Mouse (Mus musculus) MEL (cell line): ENCODE results near the gene Pafah1b1. TPM values are rescaled to one million over a fixed set of nuclear protein-coding genes. Genes with fewer than 3 reads are reported as not detected.

Experiments used
- DNase-seq: peaks from one replicate; pipeline ENCODE4 v3.0.0; 2011; ENCODE audit warnings: low read depth, low spot score
- H3K27ac ChIP-seq: 2 replicates; pipeline ENCODE4 v1.5.1; 2012; ENCODE audit warnings: low read depth, mild to moderate bottlenecking, control low read depth, low read length, moderate library complexity; ENCODE audit not compliant: control insufficient read depth
- H3K27me3 ChIP-seq, 2 experiments: fragments of 150-350 bp in 1 of 2; sonication (generic) in 1 of 2; 2 replicates each; pipeline ENCODE4 v1.6.1; 2012; ENCODE audit warnings: low read length in 2 of 2, mild to moderate bottlenecking in 2 of 2, improper control_type of control experiment in 1 of 2, moderate library complexity in 1 of 2; ENCODE audit not compliant: insufficient read depth in 2 of 2, control insufficient read depth in 1 of 2
- H3K36me3 ChIP-seq, 2 experiments: 2 replicates each; pipeline ENCODE4 v1.6.1; 2012 to 2014; ENCODE audit warnings: low read length in 2 of 2, improper control_type of control experiment in 1 of 2, inconsistent platforms in 1 of 2, mild to moderate bottlenecking in 1 of 2; ENCODE audit not compliant: insufficient read depth in 2 of 2, control insufficient read depth in 1 of 2
- H3K4me1 ChIP-seq, 2 experiments: fragments of 150-350 bp in 1 of 2; sonication (generic) in 1 of 2; 2 replicates each; pipeline ENCODE4 v1.6.1; 2012; ENCODE audit warnings: low read length in 2 of 2, improper control_type of control experiment in 1 of 2, mild to moderate bottlenecking in 1 of 2; ENCODE audit not compliant: insufficient read depth in 2 of 2, control insufficient read depth in 1 of 2
- H3K4me3 ChIP-seq, 2 experiments: fragments of 150-350 bp in 1 of 2; sonication (generic) in 1 of 2; 2 replicates each; pipeline ENCODE4 v1.5.1; 2012; ENCODE audit warnings: low read depth in 2 of 2, low read length in 2 of 2, mild to moderate bottlenecking in 2 of 2, moderate library complexity in 2 of 2, control low read depth in 1 of 2, improper control_type of control experiment in 1 of 2; ENCODE audit not compliant: control insufficient read depth in 1 of 2, insufficient read depth in 1 of 2
- H3K79me2 ChIP-seq: 2 replicates; pipeline ENCODE4 v1.6.1; 2012; ENCODE audit warnings: mild to moderate bottlenecking, low read length, moderate library complexity; ENCODE audit not compliant: control insufficient read depth, poor library complexity, insufficient read depth
- H3K9ac ChIP-seq: 2 replicates; pipeline ENCODE4 v1.6.1; 2012; ENCODE audit warnings: low read depth, mild to moderate bottlenecking, control low read depth, low read length, moderate library complexity; ENCODE audit not compliant: control insufficient read depth, poor library complexity, severe bottlenecking
- H3K9me3 ChIP-seq: fragments of 150-350 bp; sonication (generic); replicated peaks from 2 replicates; pipeline ENCODE4 v1.6.1; 2012; ENCODE audit warnings: mild to moderate bottlenecking, low read length, improper control_type of control experiment, moderate library complexity; ENCODE audit not compliant: insufficient read depth
- BHLHE40 ChIP-seq: IDR thresholded peaks from 2 replicates; pipeline ENCODE4 v1.6.1; 2012; ENCODE audit warnings: low read depth, mild to moderate bottlenecking, inconsistent platforms, low read length, improper control_type of control experiment, borderline replicate concordance
- EP300 ChIP-seq, 2 experiments: IDR thresholded peaks; 2 replicates each; pipeline ENCODE4 v1.6.1; 2011; ENCODE audit warnings: improper control_type of control experiment in 2 of 2, low read length in 2 of 2, low read depth in 1 of 2, mild to moderate bottlenecking in 1 of 2
- GABPA ChIP-seq: IDR thresholded peaks from 2 replicates; pipeline ENCODE4 v1.6.1; 2012; ENCODE audit warnings: low read depth, mild to moderate bottlenecking, inconsistent platforms, low read length, improper control_type of control experiment, moderate library complexity
- JUND ChIP-seq: IDR thresholded peaks from 2 replicates; pipeline ENCODE4 v1.6.1; 2011; ENCODE audit warnings: low read depth, mild to moderate bottlenecking, improper control_type of control experiment, low read length
- MAFK ChIP-seq: IDR thresholded peaks from 2 replicates; pipeline ENCODE4 v1.6.1; 2011; ENCODE audit warnings: low read depth, mild to moderate bottlenecking, low read length, improper control_type of control experiment, borderline replicate concordance
- MAZ ChIP-seq: IDR thresholded peaks from 2 replicates; pipeline ENCODE4 v1.6.1; 2012; ENCODE audit warnings: low read depth, mild to moderate bottlenecking, inconsistent platforms, low read length, improper control_type of control experiment
- MXI1 ChIP-seq: IDR thresholded peaks from 2 replicates; pipeline ENCODE4 v1.6.1; 2011; ENCODE audit warnings: mild to moderate bottlenecking, low read depth, low read length, improper control_type of control experiment
- POLR2A ChIP-seq, 2 experiments: IDR thresholded peaks; 2 replicates each; pipeline ENCODE4 v1.6.1; 2011 to 2012; ENCODE audit warnings: low read length in 2 of 2, mild to moderate bottlenecking in 2 of 2, control low read depth in 1 of 2, improper control_type of control experiment in 1 of 2, low read depth in 1 of 2, moderate library complexity in 1 of 2; ENCODE audit not compliant: control insufficient read depth in 1 of 2, insufficient read depth in 1 of 2, poor library complexity in 1 of 2
- POLR2AphosphoS2 ChIP-seq: IDR thresholded peaks from 2 replicates; pipeline ENCODE4 v1.6.1; 2011; ENCODE audit warnings: low read length, improper control_type of control experiment
- POLR2AphosphoS5 ChIP-seq: IDR thresholded peaks from 2 replicates; pipeline ENCODE4 v1.6.1; 2012; ENCODE audit warnings: low read depth, borderline replicate concordance, mild to moderate bottlenecking, inconsistent platforms, low read length, moderate library complexity, mixed read lengths
- RCOR1 ChIP-seq: IDR thresholded peaks from 2 replicates; pipeline ENCODE4 v1.6.1; 2012; ENCODE audit warnings: low read depth, mild to moderate bottlenecking, inconsistent platforms, low read length, improper control_type of control experiment
- SMC3 ChIP-seq: IDR thresholded peaks from 2 replicates; pipeline ENCODE4 v1.6.1; 2011; ENCODE audit warnings: low read depth, low read length, improper control_type of control experiment
- TBP ChIP-seq: IDR thresholded peaks from 2 replicates; pipeline ENCODE4 v1.8.0; 2011; ENCODE audit warnings: low read depth, low read length, improper control_type of control experiment
- TCF12 ChIP-seq: IDR thresholded peaks from 2 replicates; pipeline ENCODE4 v1.6.1; 2014; ENCODE audit warnings: low read depth, mild to moderate bottlenecking, inconsistent platforms, low read length, improper control_type of control experiment, moderate library complexity
- USF1 ChIP-seq: IDR thresholded peaks from 2 replicates; pipeline ENCODE4 v1.6.1; 2014; ENCODE audit warnings: low read depth, mild to moderate bottlenecking, inconsistent platforms, low read length, improper control_type of control experiment, moderate library complexity
- USF2 ChIP-seq, 2 experiments: IDR thresholded peaks; 2 replicates each; pipeline ENCODE4 v1.6.1; 2011 to 2012; ENCODE audit warnings: improper control_type of control experiment in 2 of 2, low read length in 2 of 2, borderline replicate concordance in 1 of 2, inconsistent platforms in 1 of 2, low read depth in 1 of 2, mild to moderate bottlenecking in 1 of 2; ENCODE audit not compliant: insufficient read depth in 1 of 2
- polyA plus RNA-seq, 2 experiments: library from polyadenylated mRNA; stranded (reverse) in 1 of 2; unstranded in 1 of 2; fragments of >175 nt in 1 of 2; fragments of >200 nt in 1 of 2; gene quantifications; 2 replicates each; pipeline versions ENCODE4 v1.2.1 to v1.2.4; 2012; ENCODE audit warnings: low replicate concordance in 2 of 2, low read depth in 1 of 2; ENCODE audit not compliant: insufficient read length in 2 of 2, insufficient read depth in 1 of 2, missing spikeins in 1 of 2
- total RNA-seq: library from RNA; depleted of rRNA; stranded (reverse); fragments of 300-350 nt; gene quantifications from 2 replicates; pipeline ENCODE4 v1.2.3, GENCODE M21; 2012

The Pafah1b1 gene
- total and polyA plus RNA-seq, 3 experiments, result 54.5 to 67.4 TPM; not detected in 1

DNA sequence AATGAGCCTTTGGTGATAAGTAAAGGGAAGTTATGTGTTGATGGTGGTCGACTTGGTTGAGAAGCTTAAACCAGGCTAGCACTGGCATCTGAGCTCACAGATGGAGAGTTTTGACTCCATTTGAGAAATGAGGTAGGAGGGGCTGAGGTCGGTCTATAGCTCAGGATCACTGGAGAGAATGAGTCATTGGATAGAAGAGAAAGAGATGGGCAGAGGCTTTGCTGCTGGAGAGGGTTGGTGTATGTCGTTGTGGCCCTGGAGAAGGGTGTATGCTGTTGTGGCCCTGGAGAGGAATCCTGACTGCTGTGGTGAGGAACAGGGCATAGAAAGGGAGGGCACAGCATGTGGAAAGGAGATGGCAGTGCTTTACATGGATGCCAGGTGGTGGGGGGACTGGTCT, 68.5 kb downstream of the Pafah1b1 start:
- DNase-seq, result no peak
- peaks cover 23 to 36% of the 10 kb centered on the region in 2 experiments for H3K36me3 ChIP-seq
- no peaks in the 10 kb centered on the region for H3K9me3 ChIP-seq
- H3K27me3 ChIP-seq, result no peaks in the 10 kb centered on the region
- TF ChIP-seq RCOR1 (no peak), BHLHE40 (no peak), POLR2A (IDR thresholded peaks at IDR 0.05; ENCODE audit: control insufficient read depth in 1 of 2, insufficient read depth in 1 of 2, low read depth in 1 of 2, low read length in 2 of 2, poor library complexity in 1 of 2) (no peak; a peak in 1 of 4 replicates), MAZ (no peak)
- H3K27ac ChIP-seq, result no peak overlapping the region
- H3K4me1 ChIP-seq, result peaks cover under 1 to 19% of the 10 kb centered on the region in 2 experiments; a peak in 2 of 4 replicates
- no peak overlapping the region for H3K9ac ChIP-seq
- H3K79me2 ChIP-seq, result peaks cover 55% of the 10 kb centered on the region
- H3K4me3 ChIP-seq, result no peak overlapping the region

DNA sequence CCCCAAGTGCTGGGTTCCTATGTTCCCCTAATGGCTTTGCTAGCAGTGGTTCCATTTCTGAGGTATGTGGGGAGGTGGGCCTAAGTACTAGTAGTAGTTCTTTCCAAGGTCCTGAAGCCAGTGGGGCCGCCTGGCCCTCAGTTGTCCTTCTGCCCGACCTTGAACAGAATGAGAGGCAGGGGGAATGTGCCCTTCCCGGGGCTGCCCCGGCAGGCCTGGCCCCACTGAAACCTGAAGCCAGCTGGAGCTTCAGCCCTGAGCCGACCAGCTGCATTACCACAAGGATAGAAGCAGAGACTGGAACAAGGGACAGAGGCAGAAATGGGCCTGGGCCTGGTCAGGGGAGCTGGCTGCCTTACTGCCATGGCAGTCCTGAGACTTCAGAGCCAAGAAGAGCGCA, 71.1 kb downstream of the Pafah1b1 start:
- Histone ChIP-seq H3K27ac (no peak overlapping the region), H3K36me3 (peaks cover 20 to 31% of the 10 kb centered on the region in 2 experiments), H3K9me3 (no peaks in the 10 kb centered on the region), H3K9ac (no peak overlapping the region), H3K79me2 (peaks cover 72% of the 10 kb centered on the region), H3K27me3 (no peaks in the 10 kb centered on the region), H3K4me3 (no peak overlapping the region), H3K4me1 (peaks cover 7 to 30% of the 10 kb centered on the region in 2 experiments; a peak in 3 of 4 replicates)
- no peak for DNase-seq
- TF ChIP-seq SMC3, result no peak
- TF ChIP-seq USF2 (IDR thresholded peaks at IDR 0.05; ENCODE audit: borderline replicate concordance in 1 of 2, insufficient read depth in 1 of 2, low read depth in 1 of 2, low read length in 2 of 2), result no peak
- TF ChIP-seq JUND, result no peak

GRCm38 (mm10) chr11:74652791-74653191, 71.7 kb downstream of the Pafah1b1 start:
- no peak for DNase-seq
- Histone ChIP-seq H3K4me3 (no peak overlapping the region), H3K79me2 (peaks cover 72% of the 10 kb centered on the region), H3K27me3 (no peaks in the 10 kb centered on the region), H3K9ac (no peak overlapping the region), H3K36me3 (peaks cover 14 to 37% of the 10 kb centered on the region in 2 experiments), H3K27ac (no peak overlapping the region), H3K4me1 (peaks cover 8 to 36% of the 10 kb centered on the region in 2 experiments; a peak in 3 of 4 replicates), H3K9me3 (no peaks in the 10 kb centered on the region)
- TF ChIP-seq USF2 (IDR thresholded peaks at IDR 0.05; ENCODE audit: borderline replicate concordance in 1 of 2, insufficient read depth in 1 of 2, low read depth in 1 of 2, low read length in 2 of 2) (no peak), MXI1 (no peak), TBP (no peak), EP300 (IDR thresholded peaks at IDR 0.05; ENCODE audit: low read depth in 1 of 2, low read length in 2 of 2) (no peak), GABPA (no peak), USF1 (no peak), TCF12 (no peak), MAFK (no peak), POLR2AphosphoS2 (no peak), POLR2AphosphoS5 (no peak)
